ENCODE assay signal across 8 mouse cellular contexts in the genomic region with DNA sequence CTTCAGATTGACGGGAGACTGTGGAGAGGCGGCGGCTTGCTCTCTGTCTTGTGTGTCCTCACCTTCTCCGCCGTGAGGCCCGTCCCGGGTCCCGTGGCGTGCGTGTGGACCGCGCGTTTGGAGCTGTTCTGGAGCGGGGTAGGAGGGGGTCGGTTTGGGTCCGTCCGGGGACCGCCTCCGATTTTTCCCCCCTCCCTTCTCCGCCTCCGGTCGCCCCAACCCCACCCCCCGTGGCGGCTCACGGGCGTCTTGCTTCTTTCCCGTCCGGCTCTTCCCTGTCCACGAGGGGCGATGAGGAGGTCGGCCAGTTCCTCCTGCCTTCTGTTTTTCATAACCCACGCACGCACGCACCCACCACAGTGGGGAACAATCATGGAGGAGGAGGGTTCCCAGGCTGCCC. TPM values are rescaled to one million over a fixed set of nuclear protein-coding genes. Genes with fewer than 3 reads are reported as not detected.
DNase-seq lines count a peak whose midpoint lies in the region; ATAC-seq lines count a peak whose summit lies in the region.

No protein-coding gene starts in this region.

- no peaks in the 10 kb centered on the region for H3K27me3 ChIP-seq in heart, embryonic 11.5 days (ENCODE audit: control insufficient read depth, insufficient read depth, low read length)
- H3K27me3 ChIP-seq in hindbrain, embryonic 16.5 days (replicated peaks; ENCODE audit: control insufficient read depth, insufficient read depth, low read length), result no peaks in the 10 kb centered on the region
- H3K27me3 ChIP-seq in midbrain, embryonic 13.5 days, result no peaks in the 10 kb centered on the region

- no peak for ATAC-seq in heart, embryonic 11.5 days (replicated peaks; ENCODE audit: insufficient number of reproducible peaks, low FRiP score, low TSS enrichment)
- no peak for ATAC-seq in hindbrain, embryonic 16.5 days
- ATAC-seq in midbrain, embryonic 13.5 days, result no peak

- H3K36me3 ChIP-seq in heart, embryonic 11.5 days (ENCODE audit: control insufficient read depth, insufficient read depth, low read length), result no peaks in the 10 kb centered on the region
- no peaks in the 10 kb centered on the region for H3K36me3 ChIP-seq in hindbrain, embryonic 16.5 days (ENCODE audit: control insufficient read depth, insufficient read depth, low read length)
- H3K36me3 ChIP-seq in midbrain, embryonic 13.5 days, result no peaks in the 10 kb centered on the region

- WGBS in heart, embryonic 11.5 days (ENCODE audit: insufficient replicate concordance), result 21% methylated on average over 34 of the region's 34 CpGs
- WGBS in hindbrain, embryonic 16.5 days, result 45% methylated on average over 34 of the region's 34 CpGs
- 35% methylated on average over 34 of the region's 34 CpGs for WGBS in midbrain, embryonic 13.5 days

- H3K4me1 ChIP-seq in heart, embryonic 11.5 days (ENCODE audit: control insufficient read depth, insufficient read depth, low read length), result no peaks in the 10 kb centered on the region
- peaks cover 4% of the 10 kb centered on the region for H3K4me1 ChIP-seq in hindbrain, embryonic 16.5 days (ENCODE audit: control insufficient read depth, insufficient read depth, low read depth, low read length)
- peaks cover 17% of the 10 kb centered on the region for H3K4me1 ChIP-seq in midbrain, embryonic 13.5 days (replicated peaks)

- H3K4me3 ChIP-seq in heart, embryonic 11.5 days (ENCODE audit: low read depth, low read length), result peak overlapping the region; percentile 36
- H3K4me3 ChIP-seq in hindbrain, embryonic 16.5 days (ENCODE audit: low read length), result peak overlapping the region; percentile 7; the same call in 1 of the 2 replicates
- peak overlapping the region; percentile 23 for H3K4me3 ChIP-seq in midbrain, embryonic 13.5 days (replicated peaks)

- H3K9me3 ChIP-seq in heart, embryonic 11.5 days (replicated peaks; ENCODE audit: control insufficient read depth, low read length), result 0 out of 2 replicates have a peak, but pooled peaks cover 2% of the 10 kb centered on the region
- no peaks in the 10 kb centered on the region for H3K9me3 ChIP-seq in hindbrain, embryonic 16.5 days (ENCODE audit: control insufficient read depth, low read length)
- no peaks in the 10 kb centered on the region for H3K9me3 ChIP-seq in midbrain, embryonic 13.5 days

- peak overlapping the region; percentile 66 for H3K4me2 ChIP-seq in heart, embryonic 11.5 days
- peak overlapping the region; percentile 41 for H3K4me2 ChIP-seq in hindbrain, embryonic 16.5 days (ENCODE audit: low read length)
- peak overlapping the region; percentile 44 for H3K4me2 ChIP-seq in midbrain, embryonic 13.5 days (replicated peaks)

- H3K27ac ChIP-seq in heart, embryonic 11.5 days (ENCODE audit: low read depth, low read length), result no peak overlapping the region
- H3K27ac ChIP-seq in hindbrain, embryonic 16.5 days (ENCODE audit: low read depth, low read length), result no peak overlapping the region
- H3K27ac ChIP-seq in midbrain, embryonic 13.5 days, result no peak overlapping the region

- H3K9ac ChIP-seq in heart, embryonic 11.5 days (ENCODE audit: low read depth, low read length), result peak overlapping the region; percentile 56; the same call in 1 of the 2 replicates
- H3K9ac ChIP-seq in hindbrain, embryonic 16.5 days (ENCODE audit: low read depth, low read length), result peak overlapping the region; percentile 1; the same call in 1 of the 2 replicates
- H3K9ac ChIP-seq in midbrain, embryonic 13.5 days (replicated peaks), result peak overlapping the region; percentile 29; the same call in 1 of the 2 replicates

- no peak for DNase-seq in heart, adult 11 months
- peak; percentile 37 for DNase-seq in ZHBTc4 (ENCODE audit: low read depth, low spot score)
- no peak for DNase-seq in left cerebral cortex, adult 8-10 months (ENCODE audit: low spot score in 2 of 2)
- no peak for DNase-seq in spleen, adult 18-20 months
- DNase-seq in c-Kit-positive CD71-positive TER-119-positive erythroid progenitor cells, embryonic 14.5 days (ENCODE audit: low spot score), result no peak

RNA-seq across cellular contexts. Expression of a gene that starts 4.6 kb away (rescaled TPM):
- 96.5 and 101 TPM in 2 replicates for polyA plus RNA-seq in heart, embryonic 11.5 days (2014; fragmentation: Nextera tagmentation; extraction: Ambion mirVana)
- 181 and 190 TPM in 2 replicates for polyA plus RNA-seq in hindbrain, embryonic 16.5 days (2015; fragmentation: Nextera tagmentation; extraction: Ambion mirVana)
- 175 and 187 TPM in 2 replicates for polyA plus RNA-seq in midbrain, embryonic 13.5 days (2015; fragmentation: Nextera tagmentation; extraction: Ambion mirVana)
- 10 to 100 TPM; 67.8 to 78.4 (median 74.9) TPM for total RNA-seq in left cerebral cortex, adult 8-10 months (2022)

RNA-seq across cellular contexts. Expression of a gene that starts 32.1 kb away (rescaled TPM):
- polyA plus RNA-seq in heart, embryonic 11.5 days (2014; fragmentation: Nextera tagmentation; extraction: Ambion mirVana), result 2.1 and 3.0 TPM in 2 replicates
- polyA plus RNA-seq in hindbrain, embryonic 16.5 days (2015; fragmentation: Nextera tagmentation; extraction: Ambion mirVana), result 10.7 and 13.9 TPM in 2 replicates
- polyA plus RNA-seq in midbrain, embryonic 13.5 days (2015; fragmentation: Nextera tagmentation; extraction: Ambion mirVana), result 3.1 and 3.2 TPM in 2 replicates
- total RNA-seq in left cerebral cortex, adult 8-10 months (2022), result 1 to 10 TPM; 5.6 to 7.2 (median 6.3) TPM

RNA-seq across cellular contexts. Expression of a gene that starts 32.6 kb away (rescaled TPM):
- 0.31 TPM in 1 of 2 replicates, not detected in the other for polyA plus RNA-seq in heart, embryonic 11.5 days (2014; fragmentation: Nextera tagmentation; extraction: Ambion mirVana)
- polyA plus RNA-seq in hindbrain, embryonic 16.5 days (2015; fragmentation: Nextera tagmentation; extraction: Ambion mirVana), result 0.38 and 0.40 TPM in 2 replicates
- polyA plus RNA-seq in midbrain, embryonic 13.5 days (2015; fragmentation: Nextera tagmentation; extraction: Ambion mirVana), result not detected in 2 replicates
- total RNA-seq in left cerebral cortex, adult 8-10 months (2022), result not detected

Comparison
In these comparisons a context has a peak if more than half of its experiments do, and no peak if none do; other contexts are left out.
1. H3K9ac ChIP-seq: peak in every context shown above with its lines; median percentile 56 in heart, embryonic 11.5 days; 29 in midbrain, embryonic 13.5 days; 1 in hindbrain, embryonic 16.5 days.